Mouse (Mus musculus) CH12.LX (cell line): ENCODE results near the gene Pip5k1b. TPM values are rescaled to one million over a fixed set of nuclear protein-coding genes. Genes with fewer than 3 reads are reported as not detected.

Experiments used
- DNase-seq: peaks from one replicate; pipeline ENCODE4 v3.0.0-alpha.2; 2013; ENCODE audit errors: extremely low read depth
- H3K27ac ChIP-seq: 2 replicates; pipeline ENCODE4 v1.5.1; 2012; ENCODE audit warnings: low read depth, mild to moderate bottlenecking, control low read depth, moderate library complexity; ENCODE audit not compliant: insufficient read depth
- H3K27me3 ChIP-seq: replicated peaks from 2 replicates; pipeline ENCODE3; 2012; ENCODE audit warnings: inconsistent platforms
- H3K36me3 ChIP-seq, 2 experiments: replicated peaks in 1 of 2; 2 replicates each; pipeline versions ENCODE3 to v1.6.1; 2012; ENCODE audit warnings: inconsistent platforms in 1 of 2, low read length in 1 of 2, mild to moderate bottlenecking in 1 of 2, mixed read lengths in 1 of 2, moderate library complexity in 1 of 2; ENCODE audit not compliant: control insufficient read depth in 1 of 2, insufficient read depth in 1 of 2
- H3K4me1 ChIP-seq, 2 experiments: 2 replicates each; pipeline ENCODE4 v1.6.1; 2012; ENCODE audit warnings: inconsistent platforms in 1 of 2, moderate library complexity in 1 of 2; ENCODE audit not compliant: insufficient read depth in 2 of 2, control insufficient read depth in 1 of 2
- H3K4me2 ChIP-seq: 2 replicates; pipeline ENCODE4 v1.6.1; 2012; ENCODE audit warnings: low read depth, mild to moderate bottlenecking, control low read depth; ENCODE audit not compliant: poor library complexity, insufficient read depth, severe bottlenecking
- H3K4me3 ChIP-seq, 3 experiments: fragments of 150-350 bp in 1 of 3; sonication (generic) in 1 of 3; replicated peaks in 1 of 3; 2 replicates each; pipeline versions ENCODE3 to v1.5.1; 2011 to 2012; ENCODE audit warnings: low read depth in 2 of 3, low read length in 2 of 3, mild to moderate bottlenecking in 2 of 3, moderate library complexity in 2 of 3, control low read depth in 1 of 3, improper control_type of control experiment in 1 of 3, inconsistent platforms in 1 of 3, mixed read lengths in 1 of 3; ENCODE audit not compliant: poor library complexity in 1 of 3
- H3K79me2 ChIP-seq: replicated peaks from 2 replicates; pipeline ENCODE4 v1.6.1; 2012; ENCODE audit warnings: mild to moderate bottlenecking, moderate library complexity; ENCODE audit not compliant: control insufficient read depth, poor library complexity, insufficient read depth, severe bottlenecking; ENCODE audit errors: extremely low read depth
- H3K9ac ChIP-seq: 2 replicates; pipeline ENCODE4 v1.6.1; 2012; ENCODE audit warnings: low read depth, mild to moderate bottlenecking, control low read depth, moderate library complexity; ENCODE audit not compliant: insufficient read depth
- H3K9me3 ChIP-seq: replicated peaks from 2 replicates; pipeline ENCODE3; 2012; ENCODE audit warnings: low read length, inconsistent platforms, mixed read lengths
- ELF1 ChIP-seq: IDR thresholded peaks from 2 replicates; pipeline ENCODE4 v1.6.1; 2014; ENCODE audit warnings: low read depth, mild to moderate bottlenecking, inconsistent platforms, low read length, improper control_type of control experiment
- GABPA ChIP-seq: IDR thresholded peaks from 2 replicates; pipeline ENCODE4 v1.6.1; 2012; ENCODE audit warnings: low read depth, low read length, improper control_type of control experiment, inconsistent platforms; ENCODE audit not compliant: insufficient replicate concordance
- IRF4 ChIP-seq: IDR thresholded peaks from 2 replicates; pipeline ENCODE4 v1.6.1; 2014; ENCODE audit warnings: low read depth, mild to moderate bottlenecking, inconsistent platforms, low read length, improper control_type of control experiment
- JUND ChIP-seq: conservative IDR thresholded peaks from 2 replicates; pipeline ENCODE4 v1.6.1; 2011; ENCODE audit warnings: low read depth, low read length, improper control_type of control experiment
- KAT2A ChIP-seq: IDR thresholded peaks from 2 replicates; pipeline ENCODE4 v1.6.1; 2012; ENCODE audit warnings: low read length, improper control_type of control experiment, inconsistent platforms; ENCODE audit not compliant: insufficient replicate concordance
- MAFK ChIP-seq: IDR thresholded peaks from 2 replicates; pipeline ENCODE4 v1.6.1; 2011; ENCODE audit warnings: low read length, improper control_type of control experiment; ENCODE audit not compliant: insufficient replicate concordance
- MEF2A ChIP-seq: IDR thresholded peaks from 2 replicates; pipeline ENCODE4 v1.6.1; 2014; ENCODE audit warnings: low read depth, mild to moderate bottlenecking, inconsistent platforms, low read length, improper control_type of control experiment, borderline replicate concordance
- MYC ChIP-seq: IDR thresholded peaks from 2 replicates; pipeline ENCODE4 v1.6.1; 2011; ENCODE audit warnings: low read depth, mild to moderate bottlenecking, improper control_type of control experiment, low read length
- PAX5 ChIP-seq: IDR thresholded peaks from 2 replicates; pipeline ENCODE4 v1.6.1; 2012; ENCODE audit warnings: low read length, inconsistent platforms, mixed read lengths
- POLR2A ChIP-seq: IDR thresholded peaks from 2 replicates; pipeline ENCODE4 v1.6.1; 2011; ENCODE audit warnings: low read depth, mild to moderate bottlenecking, improper control_type of control experiment, low read length
- POLR2AphosphoS2 ChIP-seq: IDR thresholded peaks from 2 replicates; pipeline ENCODE4 v1.6.1; 2011; ENCODE audit warnings: low read depth, low read length, improper control_type of control experiment
- RAD21 ChIP-seq: IDR thresholded peaks from 2 replicates; pipeline ENCODE4 v1.6.1; 2011; ENCODE audit warnings: low read depth, mild to moderate bottlenecking, low read length, improper control_type of control experiment, moderate library complexity
- RCOR1 ChIP-seq: conservative IDR thresholded peaks from 2 replicates; pipeline ENCODE4 v1.6.1; 2012; ENCODE audit warnings: low read depth, mild to moderate bottlenecking, inconsistent platforms, low read length, improper control_type of control experiment
- SMC3 ChIP-seq: IDR thresholded peaks from 2 replicates; pipeline ENCODE4 v1.6.1; 2011; ENCODE audit warnings: low read depth, low read length, improper control_type of control experiment
- TCF12 ChIP-seq: IDR thresholded peaks from 2 replicates; pipeline ENCODE4 v1.6.1; 2014; ENCODE audit warnings: low read depth, mild to moderate bottlenecking, inconsistent platforms, low read length, improper control_type of control experiment
- UBTF ChIP-seq: IDR thresholded peaks from 2 replicates; pipeline ENCODE4 v1.6.1; 2012; ENCODE audit warnings: low read depth, mild to moderate bottlenecking, inconsistent platforms, low read length, improper control_type of control experiment, moderate library complexity
- ZC3H11A ChIP-seq: IDR thresholded peaks from 2 replicates; pipeline ENCODE4 v1.6.1; 2012; ENCODE audit warnings: low read depth, mild to moderate bottlenecking, inconsistent platforms, low read length, improper control_type of control experiment
- ZNF384 ChIP-seq: IDR thresholded peaks from 2 replicates; pipeline ENCODE4 v1.6.1; 2012; ENCODE audit warnings: low read depth, low read length, improper control_type of control experiment, inconsistent platforms
- dilution Hi-C: fragments of 300-500 bp; cut with MboI; formaldehyde crosslinking; loops from 2 replicates; pipeline ENCODE4 v1.14.3; 2020; ENCODE audit warnings: low sequenced_read_pairs; ENCODE audit not compliant: extremely low pct_unique_long_range_greater_than_20kb, extremely low pct_ligation_motif_present
- in situ Hi-C: fragments of 300-500 bp; cut with MboI; formaldehyde crosslinking; loops from 3 replicates; pipeline ENCODE4 v1.14.3; 2019; ENCODE audit warnings: low sequenced_read_pairs, low pct_ligation_motif_present, low pct_unique_long_range_greater_than_20kb, mixed read lengths
- polyA plus RNA-seq: library from polyadenylated mRNA; unstranded; fragments of >175 nt; gene quantifications from 2 replicates; pipeline ENCODE4 v1.2.1, GENCODE M21; 2012; ENCODE audit warnings: low read depth; ENCODE audit not compliant: insufficient read length
- total RNA-seq, 2 experiments: library from RNA; depleted of rRNA; stranded (reverse); fragments of 300-350 nt in 1 of 2; fragments of >200 nt in 1 of 2; gene quantifications; 2 replicates each; pipeline ENCODE4 v1.2.3; 2012 to 2014

Gene Pip5k1b
- total and polyA plus RNA-seq, 3 experiments, result 1.7 to 2.9 (median 2.0) TPM

GRCm38 (mm10) chr19:24321211-24321899 is 234.3 kb downstream of the Pip5k1b start:
- Histone ChIP-seq H3K27me3 (no peaks in the 10 kb centered on the region), H3K4me2 (no peak overlapping the region), H3K79me2 (no peaks in the 10 kb centered on the region), H3K36me3 (no peaks in the 10 kb centered on the region), H3K9ac (no peak overlapping the region), H3K4me1 (peaks cover 9 to 18% of the 10 kb centered on the region in 2 experiments), H3K27ac (no peak overlapping the region), H3K4me3 (no peak overlapping the region), H3K9me3 (no peaks in the 10 kb centered on the region)
- TF ChIP-seq ELF1, result no peak
- TF ChIP-seq IRF4, result no peak
- no peak for TF ChIP-seq POLR2AphosphoS2
- dilution Hi-C loops, result no loop called here
- no peak for DNase-seq
- in situ Hi-C loops, result loop anchor here (25.0 kb wide), 1 partner anchor 91 kb away; no protein-coding TSS in a partner anchor

- in situ Hi-C loops, result loop anchor here (25.0 kb wide), 1 partner anchor 94 kb away; no protein-coding TSS in a partner anchor
- DNase-seq, result no peak
- no peak for TF ChIP-seq ZNF384
- no peak for TF ChIP-seq ZC3H11A
- TF ChIP-seq UBTF, result no peak
- no peak for TF ChIP-seq GABPA
- TF ChIP-seq JUND, result no peak
- no peak for TF ChIP-seq SMC3
- no peak for TF ChIP-seq KAT2A
- TF ChIP-seq RAD21, result no peak
- TF ChIP-seq PAX5, result no peak
- TF ChIP-seq MAFK, result no peak
- TF ChIP-seq TCF12, result no peak
- TF ChIP-seq POLR2AphosphoS2, result no peak
- TF ChIP-seq ELF1, result no peak
- no peak for TF ChIP-seq POLR2A
- no peak for TF ChIP-seq MEF2A
- TF ChIP-seq MYC, result no peak
- no peak for TF ChIP-seq RCOR1
- H3K4me1 ChIP-seq, result peaks cover 0 to 21% of the 10 kb centered on the region in 2 experiments; a peak in 2 of 4 replicates
- no peak overlapping the region for H3K4me3 ChIP-seq
- no peaks in the 10 kb centered on the region for H3K27me3 ChIP-seq
- no peak overlapping the region for H3K4me2 ChIP-seq
- H3K36me3 ChIP-seq, result no peaks in the 10 kb centered on the region
- H3K9me3 ChIP-seq, result no peaks in the 10 kb centered on the region
- H3K79me2 ChIP-seq, result no peaks in the 10 kb centered on the region
- dilution Hi-C loops, result no loop called here
- no peak overlapping the region for H3K9ac ChIP-seq
- H3K27ac ChIP-seq, result no peak overlapping the region
Measured at GRCm38 (mm10) chr19:24318172-24318571, 237.5 kb downstream of the Pip5k1b start.
